Mouse (Mus musculus) heart, postnatal 0 days (tissue): ENCODE measurements around the gene Mus81.

Experiments
- CTCF ChIP-seq: IDR thresholded peaks from 2 replicates; pipeline ENCODE4 v1.5.1; 2016; ENCODE audit warnings: antibody characterized with exemption, control low read depth, low read depth
- EP300 ChIP-seq: IDR thresholded peaks from 2 replicates; pipeline ENCODE4 v1.6.1; 2016; ENCODE audit warnings: antibody characterized with exemption, low read depth

DNA sequence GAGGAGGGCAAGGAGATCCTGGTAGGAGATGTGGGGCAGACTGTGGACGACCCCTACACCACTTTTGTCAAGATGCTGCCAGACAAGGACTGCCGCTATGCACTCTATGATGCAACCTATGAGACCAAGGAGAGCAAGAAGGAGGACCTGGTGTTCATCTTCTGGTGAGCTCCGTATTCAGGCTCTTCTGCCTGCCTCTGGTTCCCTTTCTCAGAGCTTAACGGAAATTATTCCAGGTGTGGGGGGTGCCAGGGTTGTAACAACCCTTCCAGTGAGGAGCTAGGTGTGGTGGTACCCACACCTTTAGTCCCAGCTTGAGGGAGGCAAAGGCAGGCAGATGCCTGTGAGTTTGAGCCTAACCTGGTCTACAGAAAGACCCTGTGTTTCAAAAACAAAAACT lies 4.4 kb upstream of the Mus81 start:
- no peak for TF ChIP-seq CTCF
- no peak for TF ChIP-seq EP300
